7 mouse cellular contexts compared by ENCODE assay signal in the genomic region with DNA sequence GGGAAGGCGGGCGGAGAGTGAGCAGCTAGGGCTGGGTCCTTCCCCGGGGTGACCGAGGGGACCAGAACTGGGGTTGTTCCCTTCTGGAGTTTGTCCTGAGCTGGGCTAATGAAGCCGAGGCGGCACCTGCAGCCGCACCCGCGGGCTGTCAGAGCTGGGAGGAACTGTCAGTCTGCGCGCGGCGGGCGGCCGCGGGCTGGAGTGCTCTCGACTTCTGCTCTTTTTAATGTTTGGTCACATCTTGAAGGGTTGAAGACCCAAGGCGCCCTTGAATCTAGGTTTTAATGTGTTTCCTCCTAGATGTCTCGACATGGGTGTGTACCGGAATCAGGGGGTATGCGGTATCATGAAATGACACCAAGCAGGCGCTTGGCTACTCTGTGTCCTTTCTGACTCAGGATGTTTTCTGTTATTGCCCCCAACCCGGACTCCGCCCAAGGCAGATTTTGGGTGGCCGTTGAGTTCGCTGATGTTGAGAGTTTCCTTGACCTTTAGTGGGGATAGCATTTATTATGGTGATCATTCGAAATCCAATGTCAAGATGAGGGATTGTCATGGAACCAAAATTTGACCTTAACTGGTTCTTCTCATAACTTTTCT. TPM values are rescaled to one million over a fixed set of nuclear protein-coding genes. Genes with fewer than 3 reads are reported as not detected.
DNase-seq lines count a peak whose midpoint lies in the region; ATAC-seq and TF ChIP-seq lines count a peak whose summit lies in the region.

No protein-coding gene starts in this region.

- no peaks in the 10 kb centered on the region for H3K36me3 ChIP-seq in ES-E14 (ENCODE audit: control insufficient read depth, insufficient read depth, low read length, poor library complexity, severe bottlenecking)
- H3K36me3 ChIP-seq in heart, embryonic 11.5 days (ENCODE audit: control insufficient read depth, insufficient read depth, low read length): no peaks in the 10 kb centered on the region
- 0 out of 2 replicates have a peak, but pooled peaks cover 5% of the 10 kb centered on the region for H3K36me3 ChIP-seq in neural tube, embryonic 13.5 days

- peak; percentile 59 to 65 for DNase-seq in B cell, adult 2 months
- DNase-seq in ES-E14 (ENCODE audit: low read depth, low spot score): no peak
- DNase-seq in kidney, postnatal 10 days: peak; percentile 53
- peak; percentile 53 for DNase-seq in lung, adult 18-20 months

- H3K9ac ChIP-seq in ES-E14 (ENCODE audit: insufficient read depth, low read depth, low read length, poor library complexity, severe bottlenecking): peak overlapping the region; percentile 83
- peak overlapping the region; percentile 99 for H3K9ac ChIP-seq in heart, embryonic 11.5 days (ENCODE audit: low read depth, low read length)
- H3K9ac ChIP-seq in neural tube, embryonic 13.5 days: peak overlapping the region; percentile 100

- H3K4me2 ChIP-seq in heart, embryonic 11.5 days: peak overlapping the region; percentile 87
- peak overlapping the region; percentile 81 for H3K4me2 ChIP-seq in neural tube, embryonic 13.5 days

- in situ Hi-C loops in ES-E14 (cut with MboI; ENCODE audit: low sequenced_read_pairs in 2 of 2, unreplicated experiment in 2 of 2): no loop called here

- peak overlapping the region; percentile 70 to 85 for H3K4me3 ChIP-seq in ES-E14 (ENCODE audit: insufficient read depth in 1 of 2, low read depth in 1 of 2, low read length in 2 of 2, poor library complexity in 1 of 2, severe bottlenecking in 1 of 2)
- H3K4me3 ChIP-seq in heart, embryonic 11.5 days (ENCODE audit: low read depth, low read length): peak overlapping the region; percentile 99
- H3K4me3 ChIP-seq in neural tube, embryonic 13.5 days: peak overlapping the region; percentile 98

- no peak overlapping the region for H3K27ac ChIP-seq in ES-E14 (ENCODE audit: insufficient read depth, low read depth, low read length, poor library complexity, severe bottlenecking)
- H3K27ac ChIP-seq in heart, embryonic 11.5 days (ENCODE audit: low read depth, low read length): peak overlapping the region; percentile 100
- H3K27ac ChIP-seq in neural tube, embryonic 13.5 days (replicated peaks): peak overlapping the region; percentile 99

- no peaks in the 10 kb centered on the region for H3K27me3 ChIP-seq in heart, embryonic 11.5 days (ENCODE audit: control insufficient read depth, insufficient read depth, low read length)
- H3K27me3 ChIP-seq in neural tube, embryonic 13.5 days: no peaks in the 10 kb centered on the region

- H3K9me3 ChIP-seq in ES-E14 (ENCODE audit: control insufficient read depth, insufficient read depth, low read depth, low read length): no peaks in the 10 kb centered on the region
- H3K9me3 ChIP-seq in heart, embryonic 11.5 days (replicated peaks; ENCODE audit: control insufficient read depth, low read length): no peaks in the 10 kb centered on the region
- H3K9me3 ChIP-seq in neural tube, embryonic 13.5 days: no peaks in the 10 kb centered on the region

- H3K4me1 ChIP-seq in ES-E14 (ENCODE audit: control insufficient read depth in 2 of 2, insufficient read depth in 2 of 2, low read length in 2 of 2, poor library complexity in 1 of 2): peaks cover 0 to 7% of the 10 kb centered on the region in 2 experiments; a peak in 1 of 4 replicates
- 0 out of 2 replicates have a peak, but pooled peaks cover 2% of the 10 kb centered on the region for H3K4me1 ChIP-seq in heart, embryonic 11.5 days (ENCODE audit: control insufficient read depth, insufficient read depth, low read length)
- peaks cover 33% of the 10 kb centered on the region for H3K4me1 ChIP-seq in neural tube, embryonic 13.5 days (replicated peaks)

- WGBS in heart, embryonic 11.5 days (ENCODE audit: insufficient replicate concordance): 1% methylated on average over 27 of the region's 27 CpGs
- under 1% methylated on average over 27 of the region's 27 CpGs for WGBS in neural tube, embryonic 13.5 days

- ATAC-seq in common myeloid progenitor, adult 5-6 weeks (replicated peaks; ENCODE audit: low read depth, poor library complexity, severe bottlenecking): peak; percentile 13
- ATAC-seq in heart, embryonic 11.5 days (replicated peaks; ENCODE audit: insufficient number of reproducible peaks, low FRiP score, low TSS enrichment): no peak
- no peak for ATAC-seq in neural tube, embryonic 13.5 days (ENCODE audit: low read depth)

TF ChIP-seq in ES-E14, 5 proteins besides CTCF, POLR2A, EP300 and RAD21:
- no peak for TF ChIP-seq ZC3H11A (IDR thresholded peaks at IDR 0.05; ENCODE audit: borderline replicate concordance, low read depth, low read length)

RNA-seq across cellular contexts. Expression of gene Cpeb2, which starts 2.3 kb away (rescaled TPM):
- total RNA-seq in ES-E14 (2012; rRNA removed): 2.0 and 4.1 TPM in 2 replicates
- total RNA-seq in common myeloid progenitor, adult 5-6 weeks (2017): 3.1 and 4.3 TPM in 2 replicates
- polyA plus RNA-seq in heart, embryonic 11.5 days (2014; fragmentation: Nextera tagmentation; extraction: Ambion mirVana): 6.3 and 7.2 TPM in 2 replicates
- 12.9 and 14.5 TPM in 2 replicates for polyA plus RNA-seq in neural tube, embryonic 13.5 days (2015; fragmentation: Nextera tagmentation; extraction: Ambion mirVana)
